Mouse (Mus musculus) CH12.LX (cell line): ENCODE data around the gene Plekhg6. TPM values are rescaled to one million over a fixed set of nuclear protein-coding genes. Genes with fewer than 3 reads are reported as not detected.

Source experiments
- DNase-seq: peaks from one replicate; pipeline ENCODE4 v3.0.0-alpha.2; 2013; ENCODE audit errors: extremely low read depth
- H3K27ac ChIP-seq: 2 replicates; pipeline ENCODE4 v1.5.1; 2012; ENCODE audit warnings: low read depth, mild to moderate bottlenecking, control low read depth, moderate library complexity; ENCODE audit not compliant: insufficient read depth
- H3K27me3 ChIP-seq: replicated peaks from 2 replicates; pipeline ENCODE3; 2012; ENCODE audit warnings: inconsistent platforms
- H3K36me3 ChIP-seq, 2 experiments: replicated peaks in 1 of 2; 2 replicates each; pipeline versions ENCODE3 to v1.6.1; 2012; ENCODE audit warnings: inconsistent platforms in 1 of 2, low read length in 1 of 2, mild to moderate bottlenecking in 1 of 2, mixed read lengths in 1 of 2, moderate library complexity in 1 of 2; ENCODE audit not compliant: control insufficient read depth in 1 of 2, insufficient read depth in 1 of 2
- H3K4me1 ChIP-seq, 2 experiments: 2 replicates each; pipeline ENCODE4 v1.6.1; 2012; ENCODE audit warnings: inconsistent platforms in 1 of 2, moderate library complexity in 1 of 2; ENCODE audit not compliant: insufficient read depth in 2 of 2, control insufficient read depth in 1 of 2
- H3K4me2 ChIP-seq: 2 replicates; pipeline ENCODE4 v1.6.1; 2012; ENCODE audit warnings: low read depth, mild to moderate bottlenecking, control low read depth; ENCODE audit not compliant: poor library complexity, insufficient read depth, severe bottlenecking
- H3K4me3 ChIP-seq, 3 experiments: fragments of 150-350 bp in 1 of 3; sonication (generic) in 1 of 3; replicated peaks in 1 of 3; 2 replicates each; pipeline versions ENCODE3 to v1.5.1; 2011 to 2012; ENCODE audit warnings: low read depth in 2 of 3, low read length in 2 of 3, mild to moderate bottlenecking in 2 of 3, moderate library complexity in 2 of 3, control low read depth in 1 of 3, improper control_type of control experiment in 1 of 3, inconsistent platforms in 1 of 3, mixed read lengths in 1 of 3; ENCODE audit not compliant: poor library complexity in 1 of 3
- H3K79me2 ChIP-seq: replicated peaks from 2 replicates; pipeline ENCODE4 v1.6.1; 2012; ENCODE audit warnings: mild to moderate bottlenecking, moderate library complexity; ENCODE audit not compliant: control insufficient read depth, poor library complexity, insufficient read depth, severe bottlenecking; ENCODE audit errors: extremely low read depth
- H3K9ac ChIP-seq: 2 replicates; pipeline ENCODE4 v1.6.1; 2012; ENCODE audit warnings: low read depth, mild to moderate bottlenecking, control low read depth, moderate library complexity; ENCODE audit not compliant: insufficient read depth
- H3K9me3 ChIP-seq: replicated peaks from 2 replicates; pipeline ENCODE3; 2012; ENCODE audit warnings: low read length, inconsistent platforms, mixed read lengths
- BHLHE40 ChIP-seq: IDR thresholded peaks from 2 replicates; pipeline ENCODE4 v1.6.1; 2011; ENCODE audit warnings: mild to moderate bottlenecking, low read depth, low read length, improper control_type of control experiment
- CHD1 ChIP-seq: IDR thresholded peaks from 2 replicates; pipeline ENCODE4 v1.6.1; 2012; ENCODE audit warnings: low read depth, low read length, improper control_type of control experiment, inconsistent platforms
- CHD2 ChIP-seq: IDR thresholded peaks from 2 replicates; pipeline ENCODE4 v1.6.1; 2011; ENCODE audit warnings: low read length, improper control_type of control experiment
- CTCF ChIP-seq, 2 experiments: IDR thresholded peaks in 1 of 2; conservative IDR thresholded peaks in 1 of 2; 2 replicates each; pipeline ENCODE4 v1.5.1; 2011 to 2012; ENCODE audit warnings: low read depth in 2 of 2, low read length in 2 of 2, improper control_type of control experiment in 1 of 2, inconsistent platforms in 1 of 2, mild to moderate bottlenecking in 1 of 2, moderate library complexity in 1 of 2
- E2F4 ChIP-seq: IDR thresholded peaks from 2 replicates; pipeline ENCODE4 v1.6.1; 2011; ENCODE audit warnings: low read depth, low read length, improper control_type of control experiment; ENCODE audit not compliant: insufficient replicate concordance
- ELF1 ChIP-seq: IDR thresholded peaks from 2 replicates; pipeline ENCODE4 v1.6.1; 2014; ENCODE audit warnings: low read depth, mild to moderate bottlenecking, inconsistent platforms, low read length, improper control_type of control experiment
- EP300 ChIP-seq: IDR thresholded peaks from 2 replicates; pipeline ENCODE4 v1.6.1; 2011; ENCODE audit warnings: low read length, improper control_type of control experiment
- ETS1 ChIP-seq: conservative IDR thresholded peaks from 2 replicates; pipeline ENCODE4 v1.6.1; 2012; ENCODE audit warnings: low read depth, mild to moderate bottlenecking, inconsistent platforms, low read length, improper control_type of control experiment, moderate library complexity
- GABPA ChIP-seq: IDR thresholded peaks from 2 replicates; pipeline ENCODE4 v1.6.1; 2012; ENCODE audit warnings: low read depth, low read length, improper control_type of control experiment, inconsistent platforms; ENCODE audit not compliant: insufficient replicate concordance
- HCFC1 ChIP-seq: IDR thresholded peaks from 2 replicates; pipeline ENCODE4 v1.6.1; 2012; ENCODE audit warnings: low read depth, mild to moderate bottlenecking, inconsistent platforms, low read length, improper control_type of control experiment
- IRF4 ChIP-seq: IDR thresholded peaks from 2 replicates; pipeline ENCODE4 v1.6.1; 2014; ENCODE audit warnings: low read depth, mild to moderate bottlenecking, inconsistent platforms, low read length, improper control_type of control experiment
- JUN ChIP-seq: IDR thresholded peaks from 2 replicates; pipeline ENCODE4 v1.6.1; 2011; ENCODE audit warnings: low read depth, mild to moderate bottlenecking, low read length, improper control_type of control experiment, moderate library complexity; ENCODE audit not compliant: insufficient read depth
- JUND ChIP-seq: conservative IDR thresholded peaks from 2 replicates; pipeline ENCODE4 v1.6.1; 2011; ENCODE audit warnings: low read depth, low read length, improper control_type of control experiment
- KAT2A ChIP-seq: IDR thresholded peaks from 2 replicates; pipeline ENCODE4 v1.6.1; 2012; ENCODE audit warnings: low read length, improper control_type of control experiment, inconsistent platforms; ENCODE audit not compliant: insufficient replicate concordance
- MAFK ChIP-seq: IDR thresholded peaks from 2 replicates; pipeline ENCODE4 v1.6.1; 2011; ENCODE audit warnings: low read length, improper control_type of control experiment; ENCODE audit not compliant: insufficient replicate concordance
- MAX ChIP-seq: IDR thresholded peaks from 2 replicates; pipeline ENCODE4 v1.6.1; 2011; ENCODE audit warnings: low read length, improper control_type of control experiment
- MAZ ChIP-seq: IDR thresholded peaks from 2 replicates; pipeline ENCODE4 v1.6.1; 2012; ENCODE audit warnings: low read depth, mild to moderate bottlenecking, inconsistent platforms, low read length, improper control_type of control experiment, moderate library complexity
- MEF2A ChIP-seq: IDR thresholded peaks from 2 replicates; pipeline ENCODE4 v1.6.1; 2014; ENCODE audit warnings: low read depth, mild to moderate bottlenecking, inconsistent platforms, low read length, improper control_type of control experiment, borderline replicate concordance
- MXI1 ChIP-seq: IDR thresholded peaks from 2 replicates; pipeline ENCODE4 v1.6.1; 2011; ENCODE audit warnings: mild to moderate bottlenecking, low read depth, low read length, improper control_type of control experiment
- MYC ChIP-seq: IDR thresholded peaks from 2 replicates; pipeline ENCODE4 v1.6.1; 2011; ENCODE audit warnings: low read depth, mild to moderate bottlenecking, improper control_type of control experiment, low read length
- NELFE ChIP-seq: IDR thresholded peaks from 2 replicates; pipeline ENCODE4 v1.6.1; 2011; ENCODE audit warnings: low read depth, low read length, improper control_type of control experiment
- NRF1 ChIP-seq: IDR thresholded peaks from 2 replicates; pipeline ENCODE4 v1.6.1; 2014; ENCODE audit warnings: low read depth, mild to moderate bottlenecking, inconsistent platforms, low read length, improper control_type of control experiment, moderate library complexity
- PAX5 ChIP-seq: IDR thresholded peaks from 2 replicates; pipeline ENCODE4 v1.6.1; 2012; ENCODE audit warnings: low read length, inconsistent platforms, mixed read lengths
- POLR2A ChIP-seq: IDR thresholded peaks from 2 replicates; pipeline ENCODE4 v1.6.1; 2011; ENCODE audit warnings: low read depth, mild to moderate bottlenecking, improper control_type of control experiment, low read length
- POLR2AphosphoS2 ChIP-seq: IDR thresholded peaks from 2 replicates; pipeline ENCODE4 v1.6.1; 2011; ENCODE audit warnings: low read depth, low read length, improper control_type of control experiment
- RAD21 ChIP-seq: IDR thresholded peaks from 2 replicates; pipeline ENCODE4 v1.6.1; 2011; ENCODE audit warnings: low read depth, mild to moderate bottlenecking, low read length, improper control_type of control experiment, moderate library complexity
- RCOR1 ChIP-seq: conservative IDR thresholded peaks from 2 replicates; pipeline ENCODE4 v1.6.1; 2012; ENCODE audit warnings: low read depth, mild to moderate bottlenecking, inconsistent platforms, low read length, improper control_type of control experiment
- SIN3A ChIP-seq: IDR thresholded peaks from 2 replicates; pipeline ENCODE4 v1.6.1; 2012; ENCODE audit warnings: low read length, improper control_type of control experiment, inconsistent platforms
- SMC3 ChIP-seq: IDR thresholded peaks from 2 replicates; pipeline ENCODE4 v1.6.1; 2011; ENCODE audit warnings: low read depth, low read length, improper control_type of control experiment
- TBP ChIP-seq: conservative IDR thresholded peaks from 2 replicates; pipeline ENCODE4 v1.6.1; 2011; ENCODE audit warnings: low read depth, low read length, improper control_type of control experiment
- TCF12 ChIP-seq: IDR thresholded peaks from 2 replicates; pipeline ENCODE4 v1.6.1; 2014; ENCODE audit warnings: low read depth, mild to moderate bottlenecking, inconsistent platforms, low read length, improper control_type of control experiment
- UBTF ChIP-seq: IDR thresholded peaks from 2 replicates; pipeline ENCODE4 v1.6.1; 2012; ENCODE audit warnings: low read depth, mild to moderate bottlenecking, inconsistent platforms, low read length, improper control_type of control experiment, moderate library complexity
- USF1 ChIP-seq: IDR thresholded peaks from 2 replicates; pipeline ENCODE4 v1.6.1; 2014; ENCODE audit warnings: low read depth, mild to moderate bottlenecking, inconsistent platforms, low read length, improper control_type of control experiment
- USF2 ChIP-seq: conservative IDR thresholded peaks from 2 replicates; pipeline ENCODE4 v1.6.1; 2011; ENCODE audit warnings: low read depth, low read length, improper control_type of control experiment
- ZC3H11A ChIP-seq: IDR thresholded peaks from 2 replicates; pipeline ENCODE4 v1.6.1; 2012; ENCODE audit warnings: low read depth, mild to moderate bottlenecking, inconsistent platforms, low read length, improper control_type of control experiment
- ZKSCAN1 ChIP-seq: IDR thresholded peaks from 2 replicates; pipeline ENCODE4 v1.6.1; 2012; ENCODE audit warnings: low read depth, inconsistent platforms, low read length, improper control_type of control experiment, borderline replicate concordance
- ZMIZ1 ChIP-seq: IDR thresholded peaks from 2 replicates; pipeline ENCODE4 v1.6.1; 2012; ENCODE audit warnings: low read depth, mild to moderate bottlenecking, inconsistent platforms, low read length, improper control_type of control experiment
- dilution Hi-C: fragments of 300-500 bp; cut with MboI; formaldehyde crosslinking; loops from 2 replicates; pipeline ENCODE4 v1.14.3; 2020; ENCODE audit warnings: low sequenced_read_pairs; ENCODE audit not compliant: extremely low pct_unique_long_range_greater_than_20kb, extremely low pct_ligation_motif_present
- in situ Hi-C: fragments of 300-500 bp; cut with MboI; formaldehyde crosslinking; loops from 3 replicates; pipeline ENCODE4 v1.14.3; 2019; ENCODE audit warnings: low sequenced_read_pairs, low pct_ligation_motif_present, low pct_unique_long_range_greater_than_20kb, mixed read lengths
- polyA plus RNA-seq: library from polyadenylated mRNA; unstranded; fragments of >175 nt; gene quantifications from 2 replicates; pipeline ENCODE4 v1.2.1, GENCODE M21; 2012; ENCODE audit warnings: low read depth; ENCODE audit not compliant: insufficient read length
- total RNA-seq, 2 experiments: library from RNA; depleted of rRNA; stranded (reverse); fragments of 300-350 nt in 1 of 2; fragments of >200 nt in 1 of 2; gene quantifications; 2 replicates each; pipeline ENCODE4 v1.2.3; 2012 to 2014

The Plekhg6 gene
- total and polyA plus RNA-seq, 3 experiments, result not detected

- Histone ChIP-seq H3K4me1 (peaks cover 15 to 26% of the 10 kb centered on the region in 2 experiments; a peak in 3 of 4 replicates), H3K27me3 (peaks cover 29% of the 10 kb centered on the region), H3K79me2 (no peaks in the 10 kb centered on the region), H3K27ac (no peak overlapping the region), H3K9ac (peak overlapping the region; percentile 74), H3K9me3 (no peaks in the 10 kb centered on the region), H3K36me3 (no peaks in the 10 kb centered on the region), H3K4me2 (peak overlapping the region; percentile 92), H3K4me3 (peak overlapping the region; percentile 53 to 60 (median 57))
- in situ Hi-C loops (loop anchor here (5.0 kb wide), 1 partner anchor 76 kb away; no protein-coding TSS in a partner anchor), dilution Hi-C loops (no loop called here)
- DNase-seq, result peak; percentile 76
- TF ChIP-seq RAD21 (peak; percentile 80), TCF12 (peak; percentile 46; the same call in 1 of the 2 replicates), MAX (peak; percentile 35; the same call in 1 of the 2 replicates), ZC3H11A (peak; percentile 80), MXI1 (peak; percentile 20; the same call in 1 of the 2 replicates), ELF1 (peak; percentile 65), MEF2A (peak; percentile 64; the same call in 1 of the 2 replicates), BHLHE40 (peak; percentile 27; the same call in 1 of the 2 replicates), SIN3A (no peak), PAX5 (no peak), NELFE (no peak; the same call in 1 of the 2 replicates), CHD2 (no peak), CHD1 (no peak), EP300 (no peak), TBP (no peak), POLR2AphosphoS2 (no peak), USF2 (no peak), NRF1 (0 out of 2 replicates have a peak, but pooled peaks have one; percentile 6), RCOR1 (no peak), JUND (no peak), JUN (peak; percentile 18; the same call in 1 of the 2 replicates), ZKSCAN1 (no peak), HCFC1 (no peak), E2F4 (no peak), POLR2A (peak; percentile 35; the same call in 1 of the 2 replicates), UBTF (no peak; the same call in 1 of the 2 replicates), MAZ (0 out of 2 replicates have a peak, but pooled peaks have one; percentile 59), USF1 (no peak), KAT2A (no peak), SMC3 (peak; percentile 96), MAFK (no peak), ZMIZ1 (no peak), CTCF (conservative IDR thresholded peaks at IDR 0.05 in 1 of 2, IDR thresholded peaks at IDR 0.05 in 1 of 2; ENCODE audit: low read depth in 2 of 2, low read length in 2 of 2) (peak; percentile 86 to 94), IRF4 (peak; percentile 31; the same call in 1 of the 2 replicates), MYC (no peak), GABPA (no peak), ETS1 (peak; percentile 31; the same call in 1 of the 2 replicates)
Observed at GRCm38 (mm10) chr6:125426383-125427360, 46.1 kb upstream of the Plekhg6 start.
